Mouse (Mus musculus) limb, embryonic 14.5 days (tissue): ENCODE data around the gene Slc35g3. TPM values are rescaled to one million over a fixed set of nuclear protein-coding genes. Genes with fewer than 3 reads are reported as not detected.

Experiments used
- ATAC-seq: fragments of 200-750 bp; cut with Nextera tagmentation; 2 replicates; pipeline ENCODE4 v1.8.0; 2017; ENCODE audit warnings: low read depth, moderate number of reproducible peaks, moderate TSS enrichment; ENCODE audit not compliant: low FRiP score
- DNase-seq: peaks from one replicate; pipeline ENCODE4 v3.0.0-alpha.2; 2015; ENCODE audit warnings: low spot score
- H3K27ac ChIP-seq: fragments of 300-500 bp; sonication (generic); replicated peaks from 2 replicates; pipeline ENCODE4 v1.5.1; 2014; ENCODE audit warnings: low read depth, mild to moderate bottlenecking, low read length, moderate library complexity, mixed read lengths
- H3K27me3 ChIP-seq: fragments of 300-500 bp; sonication (generic); 2 replicates; pipeline ENCODE4 v1.6.1; 2014; ENCODE audit warnings: low read length, mixed read lengths; ENCODE audit not compliant: control insufficient read depth, insufficient read depth
- H3K36me3 ChIP-seq: fragments of 300-500 bp; sonication (generic); 2 replicates; pipeline ENCODE4 v1.6.1; 2014; ENCODE audit warnings: mild to moderate bottlenecking, low read length, moderate library complexity, mixed read lengths; ENCODE audit not compliant: control insufficient read depth, insufficient read depth
- H3K4me1 ChIP-seq: fragments of 300-500 bp; sonication (generic); 2 replicates; pipeline ENCODE4 v1.6.1; 2014; ENCODE audit warnings: antibody characterized with exemption, low read length, mixed read lengths; ENCODE audit not compliant: control insufficient read depth, insufficient read depth
- H3K4me2 ChIP-seq: fragments of 300-500 bp; sonication (generic); replicated peaks from 2 replicates; pipeline ENCODE4 v1.6.1; 2014; ENCODE audit warnings: low read depth, mild to moderate bottlenecking, low read length, moderate library complexity; ENCODE audit not compliant: severe bottlenecking
- H3K4me3 ChIP-seq: fragments of 300-500 bp; sonication (generic); replicated peaks from 2 replicates; pipeline ENCODE4 v1.5.1; 2014; ENCODE audit warnings: low read length
- H3K9ac ChIP-seq: fragments of 300-500 bp; sonication (generic); 2 replicates; pipeline ENCODE4 v1.6.1; 2014; ENCODE audit warnings: mild to moderate bottlenecking, low read depth, low read length, moderate library complexity; ENCODE audit not compliant: severe bottlenecking
- H3K9me3 ChIP-seq: fragments of 300-500 bp; sonication (generic); 2 replicates; pipeline ENCODE4 v1.6.1; 2016; ENCODE audit warnings: low read length; ENCODE audit not compliant: control insufficient read depth
- POLR2A ChIP-seq: fragments of 200-500 bp; IDR thresholded peaks from 2 replicates; pipeline ENCODE4 v1.8.0; 2012; ENCODE audit warnings: inconsistent platforms, mild to moderate bottlenecking, moderate library complexity, borderline replicate concordance; ENCODE audit not compliant: insufficient read depth, insufficient read length; ENCODE audit errors: extremely low read depth
- WGBS: fragments of 180-500 bp; shearing (Covaris S2); extraction: QIAGEN DNeasy Blood & Tissue Kit; methylation state at CpG from one replicate; pipeline ENCODE4 v1.1.7; 2014; 5-methylcytosine and 5-hydroxymethylcytosine counted together
- polyA plus RNA-seq, 2 experiments: library from polyadenylated mRNA; depleted of rRNA in 1 of 2; stranded (reverse) in 1 of 2; unstranded in 1 of 2; fragments of >200 nt; fragmentation: Nextera tagmentation in 1 of 2; extraction: Ambion mirVana in 1 of 2; gene quantifications; 2 replicates each; pipeline versions ENCODE4 v1.2.1 to v1.2.3; 2012 to 2014

The Slc35g3 gene
- 0.14 and 0.23 TPM in 2 replicates for polyA plus RNA-seq (2012; rRNA removed)
- polyA plus RNA-seq (2014; fragmentation: Nextera tagmentation; extraction: Ambion mirVana) = 0.21 TPM in 1 of 2 replicates, not detected in the other

DNA sequence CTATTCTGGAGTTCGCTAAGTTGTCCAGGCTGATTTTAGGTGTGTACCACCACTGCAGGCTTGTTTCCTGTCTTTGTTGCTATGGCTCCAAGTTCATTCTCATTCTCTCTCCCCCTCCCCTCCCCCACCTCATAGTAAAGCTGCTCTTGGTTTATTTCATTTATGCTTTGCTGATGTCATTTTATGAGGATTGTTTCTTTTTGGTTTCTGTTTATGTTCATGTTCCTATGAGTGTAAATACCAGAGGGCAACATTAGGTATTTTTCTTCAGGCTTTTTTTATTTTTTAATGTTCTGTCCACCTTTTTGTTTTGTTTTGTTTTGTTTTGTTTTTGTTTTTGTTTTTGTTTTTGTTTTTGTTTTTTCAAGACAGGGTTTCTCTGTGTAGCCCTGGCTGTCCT, at the start of gene Slc35g3:
Gene Slc35g3, minus strand, starts transcription at position 101 of the 400 bp plus-strand sequence.
- TF ChIP-seq POLR2A = no peak
- H3K4me3 ChIP-seq = no peak within 1 kb of the TSS
- H3K9me3 ChIP-seq = no peaks in the 10 kb centered on the region
- no peak for DNase-seq
- H3K4me1 ChIP-seq = peaks cover 29% of the 10 kb centered on the region
- no peak within 1 kb of the TSS for H3K9ac ChIP-seq
- ATAC-seq = no peak
- no peaks in the 10 kb centered on the region for H3K36me3 ChIP-seq
- WGBS = 71% methylated on average over 1 of the region's 1 CpGs
- no peak within 1 kb of the TSS for H3K4me2 ChIP-seq
- no peak within 1 kb of the TSS for H3K27ac ChIP-seq
- no peaks in the 10 kb centered on the region for H3K27me3 ChIP-seq

DNA sequence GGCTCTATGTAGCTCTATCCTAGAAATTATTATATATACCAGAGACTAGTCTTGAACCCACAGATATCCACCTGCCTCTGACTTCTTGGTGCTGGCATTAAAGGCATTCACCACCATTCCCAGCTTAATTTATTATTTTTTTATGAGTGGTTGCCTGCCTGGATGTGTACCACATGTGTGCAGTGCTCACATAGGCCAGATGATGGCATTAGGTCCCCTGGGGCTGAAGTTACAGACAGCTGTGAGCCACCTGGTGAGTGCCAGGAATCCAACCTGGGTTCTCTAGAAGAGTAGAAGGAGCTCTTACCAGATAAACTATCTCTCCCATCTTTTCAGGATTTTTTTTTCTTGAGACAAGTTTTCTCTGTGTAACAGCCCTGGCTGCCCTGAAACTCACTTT, 48.5 kb upstream of the Slc35g3 start:
- H3K36me3 ChIP-seq = no peaks in the 10 kb centered on the region
- ATAC-seq (no peak), DNase-seq (no peak)
- H3K9me3 ChIP-seq = no peaks in the 10 kb centered on the region
- TF ChIP-seq POLR2A = no peak
- H3K4me3 ChIP-seq = no peak overlapping the region
- peaks cover 11% of the 10 kb centered on the region for H3K27me3 ChIP-seq
- H3K9ac ChIP-seq = no peak overlapping the region
- H3K4me2 ChIP-seq = no peak overlapping the region
- H3K4me1 ChIP-seq = peaks cover under 1% of the 10 kb centered on the region; the same call in 1 of the 2 replicates
- H3K27ac ChIP-seq = no peak overlapping the region

DNA sequence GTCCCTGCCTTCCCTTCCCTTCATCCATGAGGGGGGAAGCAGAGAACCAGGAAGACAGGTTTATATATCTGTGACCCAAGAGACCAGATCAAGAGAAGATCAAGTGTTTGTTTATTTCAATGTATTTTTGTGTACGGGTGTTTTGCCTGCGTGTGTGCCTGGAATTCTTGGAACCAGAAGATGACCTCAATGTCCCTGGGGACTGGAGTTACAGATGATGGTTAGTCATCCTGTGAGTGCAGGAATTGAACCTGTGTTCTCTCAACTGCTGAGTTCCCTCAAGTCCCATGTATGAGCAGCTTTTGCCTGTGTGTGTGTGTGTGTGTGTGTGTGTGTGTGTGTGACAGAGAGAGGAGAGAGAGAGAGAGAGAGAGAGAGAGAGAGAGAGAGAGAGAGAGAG, 45.9 kb upstream of the Slc35g3 start:
- 83% methylated on average over 2 of the region's 2 CpGs for WGBS
- Histone ChIP-seq H3K27me3 (peaks cover 36% of the 10 kb centered on the region), H3K4me1 (peaks cover 25% of the 10 kb centered on the region), H3K36me3 (no peaks in the 10 kb centered on the region), H3K4me2 (no peak overlapping the region), H3K9ac (no peak overlapping the region), H3K9me3 (no peaks in the 10 kb centered on the region), H3K4me3 (no peak overlapping the region), H3K27ac (no peak overlapping the region)
- DNase-seq (no peak), ATAC-seq (no peak)
- TF ChIP-seq POLR2A = no peak

DNA sequence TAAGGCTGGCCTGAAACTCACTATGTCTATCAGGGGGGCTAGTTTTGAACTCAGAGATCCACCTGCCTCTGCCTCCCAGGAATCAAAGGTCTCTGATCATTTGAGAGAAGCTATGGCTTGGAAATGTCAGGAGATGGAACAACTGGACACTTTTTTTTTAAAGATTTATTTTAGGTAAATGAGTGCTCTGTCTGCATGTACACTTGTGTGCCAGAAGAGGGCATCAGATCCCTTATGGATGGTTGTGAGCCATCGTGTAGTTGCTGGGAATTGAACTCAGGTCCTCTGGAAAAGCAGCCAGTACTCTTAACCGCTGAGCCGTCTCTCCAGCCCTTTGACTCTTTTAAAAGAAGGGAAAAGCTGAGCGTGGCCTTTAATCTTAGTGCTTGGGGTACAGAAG, 44.6 kb upstream of the Slc35g3 start:
- Histone ChIP-seq H3K4me3 (no peak overlapping the region), H3K27me3 (peaks cover 47% of the 10 kb centered on the region), H3K36me3 (no peaks in the 10 kb centered on the region), H3K9ac (no peak overlapping the region), H3K4me1 (peaks cover 37% of the 10 kb centered on the region), H3K9me3 (no peaks in the 10 kb centered on the region), H3K27ac (no peak overlapping the region), H3K4me2 (no peak overlapping the region)
- ATAC-seq (no peak), DNase-seq (no peak)
- no peak for TF ChIP-seq POLR2A
- 76% methylated on average over 4 of the region's 4 CpGs for WGBS

DNA sequence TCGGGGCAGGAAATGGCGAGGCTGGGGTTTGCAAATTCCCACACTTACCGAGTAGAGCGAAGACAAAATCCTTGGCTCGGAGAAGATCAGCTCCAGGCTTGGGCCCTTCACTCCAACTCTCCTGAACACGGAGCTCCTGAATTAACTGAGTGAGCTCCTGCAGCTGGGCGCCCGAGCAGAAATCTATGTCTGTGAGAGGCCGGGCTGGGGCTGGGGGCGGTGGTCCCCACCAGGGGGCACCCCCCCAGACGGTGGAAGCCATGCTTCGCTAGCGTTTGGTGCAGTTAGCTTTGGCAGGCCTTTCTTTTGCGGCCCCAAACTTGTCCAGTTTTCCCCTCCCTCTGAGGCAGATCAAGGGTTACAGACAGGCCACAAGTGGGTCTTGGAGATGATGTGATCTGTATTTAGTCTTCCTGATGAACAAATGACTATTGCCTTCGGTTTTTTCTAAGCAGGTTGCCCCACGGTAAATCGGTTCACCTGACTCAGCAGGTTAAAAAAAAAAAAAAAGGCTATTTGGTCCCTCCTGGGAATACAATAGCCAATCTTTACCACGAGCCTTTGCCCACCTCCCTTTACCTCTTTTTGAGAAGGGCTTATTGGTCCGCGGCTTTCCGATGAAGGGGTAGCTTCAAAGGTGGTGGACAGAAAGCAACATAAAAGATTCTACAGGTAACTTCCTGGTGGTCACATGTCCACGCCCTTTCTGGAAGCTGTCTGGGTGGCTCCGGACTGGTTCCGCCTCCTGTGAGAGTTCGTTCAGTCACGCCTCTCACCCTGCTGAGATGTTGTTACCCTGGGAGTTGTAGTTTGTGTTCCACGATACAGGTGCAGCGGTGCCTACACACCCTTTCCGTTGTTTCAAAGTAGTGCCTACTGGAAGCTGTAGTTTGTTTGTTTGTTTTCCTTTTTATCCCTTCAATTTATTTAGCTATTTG, 43.5 kb upstream of the Slc35g3 start, which contains the start of gene Tmem102:
Gene Tmem102, minus strand, starts transcription at position 653 of the 938 bp plus-strand sequence.
- Histone ChIP-seq H3K27ac (no peak within 1 kb of the TSS), H3K4me1 (peaks cover 45% of the 10 kb centered on the region), H3K9ac (no peak within 1 kb of the TSS), H3K36me3 (no peaks in the 10 kb centered on the region), H3K4me2 (peak within 1 kb of the TSS; percentile 94), H3K27me3 (peaks cover 47% of the 10 kb centered on the region), H3K9me3 (no peaks in the 10 kb centered on the region), H3K4me3 (peak within 1 kb of the TSS; percentile 61)
- 7% methylated on average over 29 of the region's 29 CpGs for WGBS
- DNase-seq (no peak), ATAC-seq (no peak)
- no peak for TF ChIP-seq POLR2A

DNA sequence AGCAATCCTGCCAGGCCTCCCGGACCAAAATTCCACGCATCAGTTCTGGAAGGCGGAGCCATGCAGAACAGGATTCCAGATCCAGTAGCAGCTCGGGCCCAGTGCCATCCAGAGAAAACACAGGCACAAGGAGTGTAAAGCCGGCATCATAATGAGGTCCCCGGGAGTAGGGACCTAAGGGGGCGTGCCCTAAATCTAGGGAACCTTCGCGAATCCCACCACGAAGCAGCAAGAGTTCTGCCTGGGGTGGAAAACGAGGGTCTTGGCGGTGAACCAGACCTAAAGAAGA, 42.8 kb upstream of the Slc35g3 start:
- Histone ChIP-seq H3K9me3 (no peaks in the 10 kb centered on the region), H3K36me3 (no peaks in the 10 kb centered on the region), H3K4me1 (peaks cover 50% of the 10 kb centered on the region), H3K27ac (no peak overlapping the region), H3K27me3 (peaks cover 47% of the 10 kb centered on the region), H3K4me2 (peak overlapping the region; percentile 94), H3K4me3 (peak overlapping the region; percentile 61), H3K9ac (no peak overlapping the region)
- no peak for ATAC-seq
- 4% methylated on average over 12 of the region's 12 CpGs for WGBS
- DNase-seq = no peak
- TF ChIP-seq POLR2A = no peak
